Mouse (Mus musculus) liver, embryonic 16.5 days (tissue): ENCODE results near the gene Ang2. TPM values are rescaled to one million over a fixed set of nuclear protein-coding genes. Genes with fewer than 3 reads are reported as not detected.

Experiments
- polyA plus RNA-seq: library from polyadenylated mRNA; unstranded; fragments of >200 nt; fragmentation: Nextera tagmentation; extraction: Ambion mirVana; gene quantifications from 2 replicates; pipeline ENCODE4 v1.2.1, GENCODE M21; 2015

The Ang2 gene
- polyA plus RNA-seq, 1 experiment from 2014 or later = not detected

Other genes with a start within 250 kb of the Ang2 start
- gene Pnp2, start 243.2 kb downstream of the Ang2 start, polyA plus RNA-seq = 10.6 and 11.0 TPM in 2 replicates
- 0.09 TPM in 1 of 2 replicates, not detected in the other for gene Rnase10, start 191.4 kb downstream of the Ang2 start, polyA plus RNA-seq
- not detected in 2 replicates for gene Rnase9, start 157.3 kb downstream of the Ang2 start, polyA plus RNA-seq
- not detected in 2 replicates for gene Rnase11, start 149.0 kb downstream of the Ang2 start, polyA plus RNA-seq
- gene Rnase12, start 141.5 kb downstream of the Ang2 start, polyA plus RNA-seq = 1.7 and 2.0 TPM in 2 replicates
- not detected in 2 replicates for gene Olfr750, start 124.7 kb downstream of the Ang2 start, polyA plus RNA-seq
- 19.7 and 23.1 TPM in 2 replicates for gene Rnase4, start 108.1 kb downstream of the Ang2 start, polyA plus RNA-seq
- gene Ang, start 108.0 kb downstream of the Ang2 start, polyA plus RNA-seq = 6.7 and 8.4 TPM in 2 replicates
- not detected in 2 replicates for gene Eddm3b, start 84.7 kb downstream of the Ang2 start, polyA plus RNA-seq
- gene Rnase6, start 75.2 kb downstream of the Ang2 start, polyA plus RNA-seq = 2.7 and 3.2 TPM in 2 replicates
- 0.27 and 2.1 TPM in 2 replicates for gene Rnase1, start 52.4 kb downstream of the Ang2 start, polyA plus RNA-seq
- not detected in 2 replicates for gene Rnase2b, start 36.9 kb downstream of the Ang2 start, polyA plus RNA-seq
- gene Ear14, start 4.2 kb upstream of the Ang2 start, polyA plus RNA-seq = not detected in 2 replicates
- not detected in 2 replicates for gene Rnase2a, start 57.0 kb upstream of the Ang2 start, polyA plus RNA-seq
- gene Gm7247, start 162.6 kb upstream of the Ang2 start, polyA plus RNA-seq = not detected in 2 replicates
- not detected in 2 replicates for gene Vmn2r88, start 211.7 kb upstream of the Ang2 start, polyA plus RNA-seq